Mouse (Mus musculus) left cerebral cortex, adult 9 months (tissue): ENCODE measurements around the gene Rgs14.

Source experiments
- DNase-seq, 2 experiments: peaks; one replicate each; pipeline ENCODE4 v3.0.0; 2022; ENCODE audit warnings: low spot score in 2 of 2

Rgs14 gene

DNA sequence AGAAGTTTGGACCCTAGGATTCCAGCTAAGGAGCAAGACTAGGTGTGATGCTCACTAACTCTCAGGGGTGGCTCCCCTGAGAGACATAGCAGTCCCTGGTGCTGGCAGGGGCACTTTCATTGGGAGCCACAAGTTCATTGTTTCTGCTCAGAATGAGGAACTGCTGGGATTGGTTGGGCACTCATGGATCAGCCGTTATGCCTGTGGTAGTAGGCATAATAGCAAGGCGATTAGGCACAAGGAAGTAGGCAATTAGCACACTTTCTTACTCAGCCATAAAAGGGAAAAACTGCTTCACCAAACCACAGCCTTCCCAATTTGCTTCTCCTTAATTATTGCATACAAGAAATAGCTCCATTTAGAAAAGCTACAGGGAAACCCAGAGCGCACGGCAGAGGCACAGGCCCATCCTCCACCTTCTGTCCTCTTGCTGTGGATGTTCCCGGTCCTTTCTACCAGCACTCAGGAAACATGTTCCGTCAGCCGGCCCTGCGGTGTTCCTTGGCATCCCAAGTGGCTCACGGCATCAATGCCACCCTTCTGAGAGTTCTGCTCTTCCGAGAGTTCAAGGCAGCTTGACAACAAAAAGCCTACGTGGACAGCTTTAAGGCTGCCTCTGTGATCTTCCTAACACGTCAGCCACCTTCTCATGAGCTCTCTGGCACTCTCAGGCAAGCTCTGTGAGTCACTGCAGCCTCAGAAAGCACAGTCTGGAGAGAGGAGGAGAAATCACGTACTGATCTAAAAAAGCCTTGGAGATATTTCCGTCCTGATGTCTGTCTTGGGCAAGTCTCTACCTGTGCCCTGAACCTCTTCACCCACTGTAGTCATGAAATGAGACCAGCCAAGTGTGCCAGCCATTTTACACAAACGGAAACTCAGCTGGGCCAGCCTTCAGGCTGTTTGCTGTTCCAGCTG lies 34.7 kb downstream of the Rgs14 start:
- DNase-seq = peak; percentile 69 to 75

DNA sequence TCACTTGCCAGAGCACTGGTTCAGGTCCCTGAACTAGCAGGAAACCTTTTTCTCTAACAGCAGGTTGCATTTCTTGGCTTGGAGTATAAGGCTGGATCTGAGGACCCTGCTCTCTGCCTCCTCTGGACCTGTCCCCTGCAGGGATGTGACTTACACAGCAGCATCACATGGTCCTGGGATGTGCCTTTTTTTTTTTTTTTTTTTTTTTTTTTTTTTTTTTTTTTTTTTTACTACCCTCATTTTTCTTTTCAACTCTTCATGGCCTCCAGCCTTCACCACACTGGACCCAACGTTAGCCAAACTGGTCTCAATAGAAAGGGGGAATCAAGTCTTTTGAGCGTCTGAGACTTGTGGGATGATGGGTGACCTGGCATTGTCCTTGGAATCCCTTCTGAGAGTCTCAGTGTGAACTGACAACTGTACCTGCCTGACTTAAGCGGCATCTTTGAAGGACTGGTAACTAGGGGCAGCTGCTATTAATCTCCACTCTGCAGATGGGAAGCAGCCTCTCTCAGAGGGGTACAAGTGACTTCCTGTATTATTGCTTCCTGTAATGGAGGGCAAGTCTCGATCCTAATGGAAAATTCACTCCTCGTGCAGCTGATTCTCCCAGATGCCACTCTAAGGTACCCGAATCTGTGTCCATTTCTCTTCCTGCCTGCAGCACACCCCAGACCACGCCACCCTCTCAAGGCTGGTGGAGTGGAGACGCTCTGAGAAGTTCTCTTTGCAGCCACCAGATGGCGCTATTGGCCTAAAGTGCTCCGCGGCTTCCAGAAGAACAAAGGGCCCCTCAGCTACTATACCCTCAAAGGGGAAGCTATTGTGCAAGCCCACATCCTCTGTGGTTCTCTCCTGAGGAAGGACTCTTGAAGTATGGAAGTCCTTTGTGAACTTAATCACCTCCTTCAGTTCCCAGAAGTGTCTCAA lies 35.6 kb downstream of the Rgs14 start:
- peak in 1 of 2 experiments; percentile 82 for DNase-seq

DNA sequence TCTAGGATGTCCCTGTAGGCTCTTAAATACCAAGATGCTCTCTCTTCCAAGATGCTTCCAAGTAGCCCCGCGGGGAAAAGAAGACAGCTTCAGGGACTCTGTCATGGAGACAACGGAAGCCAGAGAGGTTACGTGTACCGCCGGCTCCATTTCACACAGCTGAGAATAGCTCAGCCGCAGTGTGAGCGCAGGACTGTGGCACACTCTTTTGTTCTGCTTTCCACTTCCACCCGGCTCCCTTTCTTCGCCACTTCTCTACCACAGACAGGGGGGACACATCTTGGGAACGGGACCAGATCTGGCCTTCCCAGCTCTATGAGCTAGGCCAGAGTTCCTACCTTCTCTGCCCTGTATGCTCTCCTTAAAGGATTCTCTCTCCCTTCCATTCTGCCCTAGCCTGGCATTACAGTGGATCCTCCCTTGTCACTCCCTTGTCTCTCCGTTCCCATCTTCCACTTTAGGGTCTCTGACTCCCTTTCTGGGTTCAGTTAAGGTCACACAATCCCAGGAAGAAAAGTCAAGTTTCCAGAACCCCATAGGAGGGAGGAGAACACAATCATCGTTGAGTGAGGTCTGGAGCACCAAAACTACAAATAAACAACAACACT lies 36.4 kb downstream of the Rgs14 start:
- DNase-seq = no peak

DNA sequence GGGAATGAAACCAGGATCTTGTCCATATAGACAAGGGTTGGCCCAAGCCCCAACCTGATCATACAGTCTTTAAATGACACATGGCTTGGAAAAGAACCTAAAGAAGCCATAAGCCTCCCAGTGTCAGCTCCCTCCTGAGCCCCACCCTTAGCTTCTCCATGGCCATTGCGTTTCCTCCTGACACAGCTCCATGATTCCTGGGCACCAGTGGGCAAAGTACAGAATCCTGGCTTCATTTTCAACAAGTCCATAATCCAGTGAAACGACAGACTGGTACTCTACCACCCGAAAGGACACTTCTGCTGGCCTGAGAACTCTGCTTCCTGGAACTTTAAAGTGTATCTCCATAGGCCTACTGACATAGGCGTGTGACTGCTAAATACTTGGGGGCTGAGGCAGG lies 37.8 kb downstream of the Rgs14 start:
- DNase-seq = no peak

DNA sequence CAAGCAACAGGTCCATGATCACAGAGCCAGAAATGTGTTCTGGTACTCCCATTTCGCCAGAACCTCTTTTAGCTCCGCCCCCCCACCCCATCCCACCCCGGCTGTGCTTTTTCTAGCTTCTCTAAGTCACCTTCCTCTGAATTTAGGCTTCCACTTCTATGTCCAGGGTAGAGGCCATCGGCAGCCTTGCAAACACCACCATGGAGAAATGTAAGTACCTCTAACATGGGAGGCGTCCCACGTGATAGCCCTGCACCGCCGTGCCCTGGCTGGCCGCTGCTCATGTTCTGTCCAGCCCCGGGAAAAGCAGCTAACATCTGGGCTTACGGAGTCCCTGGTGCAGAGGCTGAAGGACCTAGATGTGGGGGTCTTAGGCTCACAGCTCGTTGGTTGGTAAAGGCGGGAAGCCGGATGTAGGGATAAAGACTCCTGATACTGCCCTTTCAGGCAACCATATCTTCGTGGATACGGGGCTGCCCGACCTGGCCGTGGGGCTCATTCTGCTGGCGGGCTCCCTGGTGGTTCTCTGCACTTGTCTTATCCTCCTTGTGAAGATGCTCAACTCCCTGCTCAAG lies 39.1 kb downstream of the Rgs14 start:
- DNase-seq = no peak

DNA sequence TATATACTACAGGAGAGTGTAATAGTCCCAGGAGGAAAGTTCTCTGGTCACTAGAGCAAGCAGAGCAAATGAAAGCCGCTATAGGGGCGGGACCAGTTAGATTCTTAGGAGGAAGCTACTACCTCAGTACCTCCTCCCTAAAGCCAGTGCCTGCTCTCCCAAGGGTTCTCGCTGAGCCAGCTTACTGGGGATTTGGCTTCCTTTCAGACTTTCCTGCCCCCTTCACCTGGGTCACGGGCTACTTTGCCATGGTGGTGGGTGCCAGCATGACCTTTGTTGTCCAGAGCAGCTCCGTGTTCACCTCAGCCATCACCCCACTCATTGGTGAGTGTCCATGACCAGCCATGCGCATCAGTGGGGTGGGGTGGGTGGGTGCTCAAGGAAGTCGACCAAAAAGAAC lies 42.3 kb downstream of the Rgs14 start:
- no peak for DNase-seq

DNA sequence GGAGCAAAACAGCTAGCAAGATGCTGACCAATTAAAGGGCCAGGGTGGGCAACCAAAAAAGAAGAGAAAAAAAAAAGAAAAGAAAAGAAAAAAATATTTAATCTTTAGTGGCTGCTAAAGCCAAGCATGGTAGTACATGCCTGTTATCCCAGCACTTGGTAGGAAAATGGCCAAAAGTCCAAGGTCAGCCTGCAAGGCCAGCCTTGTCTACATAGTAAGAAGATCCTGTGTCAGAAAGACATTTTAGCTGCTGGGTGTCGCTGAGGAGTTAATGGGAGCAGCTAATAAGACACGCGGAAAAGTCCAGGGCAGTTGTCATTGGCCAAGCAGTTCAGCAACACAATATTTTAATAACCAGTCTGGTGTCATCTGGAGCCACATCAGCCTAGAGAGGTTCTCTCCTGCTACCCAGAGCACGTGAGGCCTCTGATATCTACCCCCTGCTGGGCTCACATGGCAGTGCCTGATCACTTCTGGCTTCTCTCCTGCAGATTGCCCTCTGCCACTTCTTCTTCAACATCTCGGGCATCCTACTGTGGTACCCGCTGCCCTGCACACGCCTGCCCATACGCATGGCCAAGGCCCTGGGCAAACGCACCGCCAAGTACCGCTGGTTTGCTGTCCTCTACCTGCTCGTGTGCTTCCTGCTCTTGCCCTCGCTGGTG lies 43.2 kb downstream of the Rgs14 start:
- DNase-seq = no peak

DNA sequence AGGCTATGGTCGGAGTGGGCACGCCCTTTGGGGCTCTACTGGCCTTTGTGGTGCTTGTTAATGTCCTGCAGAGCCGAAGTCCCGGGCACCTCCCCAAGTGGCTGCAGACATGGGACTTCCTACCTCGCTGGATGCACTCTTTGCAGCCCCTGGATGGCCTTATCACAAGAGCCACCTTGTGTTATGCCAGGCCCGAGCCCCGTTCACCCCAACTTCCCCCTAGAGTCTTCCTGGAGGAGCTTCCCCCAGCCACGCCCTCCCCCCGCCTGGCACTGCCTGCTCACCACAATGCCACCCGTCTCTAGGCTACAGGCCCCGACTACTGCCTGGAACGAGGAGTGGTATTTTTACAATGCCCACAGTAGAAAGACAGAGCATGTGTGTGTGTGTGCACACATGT lies 43.8 kb downstream of the Rgs14 start:
- DNase-seq = no peak

DNA sequence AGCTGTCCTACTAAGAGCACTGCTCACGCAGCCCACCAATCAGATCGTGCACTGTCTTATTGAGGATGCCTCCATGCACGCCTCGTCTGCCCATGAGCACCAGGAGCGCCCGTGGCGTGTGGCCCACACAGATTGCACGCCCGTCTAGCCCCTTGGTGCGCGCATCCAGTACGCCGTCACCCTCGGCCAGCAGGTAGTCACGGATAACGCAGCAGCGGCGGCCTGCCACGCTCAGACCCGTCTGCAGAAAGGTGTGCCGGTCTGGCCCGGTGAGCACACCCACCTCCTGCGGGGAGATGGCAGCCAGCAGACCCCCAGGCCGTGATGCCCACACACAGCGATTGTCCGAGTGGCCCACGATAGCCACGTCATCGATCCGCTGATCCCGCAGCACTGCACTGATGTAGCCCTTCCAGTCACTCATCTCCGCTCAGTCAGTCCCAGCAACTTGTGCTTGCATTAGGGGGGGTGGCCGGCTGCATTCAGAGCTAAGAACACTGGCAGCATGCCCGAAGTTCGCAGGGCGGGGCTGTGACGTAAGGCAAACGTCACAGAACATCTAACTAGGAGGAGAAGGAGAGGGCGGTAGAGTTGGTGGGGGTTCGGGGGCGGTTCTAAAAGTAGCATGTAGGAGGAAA lies 45.3 kb downstream of the Rgs14 start, which contains the start of gene Pfn3:
Gene Pfn3 (minus strand): TSS at position 490 of the 638 bp plus-strand sequence.
- DNase-seq = peak; percentile 36 to 82

DNA sequence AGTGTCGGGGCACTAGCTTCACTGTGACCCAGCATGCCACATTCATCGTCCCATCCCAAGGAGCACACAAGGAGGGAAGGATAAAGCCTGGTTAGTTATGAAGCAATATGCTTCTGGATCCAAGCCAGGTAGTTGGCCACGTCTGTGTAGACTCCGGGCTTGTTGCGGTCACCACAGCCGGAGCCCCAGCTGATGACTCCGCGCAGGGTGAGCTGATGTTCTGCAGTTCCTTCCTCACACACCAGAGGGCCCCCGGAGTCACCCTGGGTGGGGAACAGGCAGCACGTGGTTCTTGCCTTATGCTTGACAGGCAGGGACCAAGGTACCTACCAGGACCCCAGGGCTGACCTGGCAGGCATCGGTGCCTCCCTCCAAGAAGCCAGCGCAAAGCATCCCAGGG lies 48.5 kb downstream of the Rgs14 start:
- DNase-seq = peak; percentile 37 to 89

DNA sequence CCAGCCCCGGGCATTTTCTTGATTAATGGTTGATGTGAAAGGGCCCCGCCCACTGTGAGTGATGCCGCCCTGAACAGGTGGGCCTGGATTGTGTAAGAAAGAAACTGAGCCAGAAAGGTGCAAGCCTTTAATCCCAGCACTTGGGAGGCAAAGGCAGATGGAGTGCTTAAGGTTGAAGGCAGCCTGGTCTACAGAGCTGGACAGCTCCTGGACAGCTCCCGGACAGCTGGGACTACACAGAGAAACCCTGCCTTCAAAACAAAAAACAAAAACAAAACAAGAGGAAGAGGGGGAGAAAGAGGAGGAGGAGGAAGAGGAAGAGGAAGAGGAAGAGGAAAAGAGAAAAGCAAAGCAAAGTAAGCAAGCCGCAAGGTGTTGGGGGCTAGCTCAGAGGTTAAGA lies 49.6 kb downstream of the Rgs14 start:
- DNase-seq = no peak

DNA sequence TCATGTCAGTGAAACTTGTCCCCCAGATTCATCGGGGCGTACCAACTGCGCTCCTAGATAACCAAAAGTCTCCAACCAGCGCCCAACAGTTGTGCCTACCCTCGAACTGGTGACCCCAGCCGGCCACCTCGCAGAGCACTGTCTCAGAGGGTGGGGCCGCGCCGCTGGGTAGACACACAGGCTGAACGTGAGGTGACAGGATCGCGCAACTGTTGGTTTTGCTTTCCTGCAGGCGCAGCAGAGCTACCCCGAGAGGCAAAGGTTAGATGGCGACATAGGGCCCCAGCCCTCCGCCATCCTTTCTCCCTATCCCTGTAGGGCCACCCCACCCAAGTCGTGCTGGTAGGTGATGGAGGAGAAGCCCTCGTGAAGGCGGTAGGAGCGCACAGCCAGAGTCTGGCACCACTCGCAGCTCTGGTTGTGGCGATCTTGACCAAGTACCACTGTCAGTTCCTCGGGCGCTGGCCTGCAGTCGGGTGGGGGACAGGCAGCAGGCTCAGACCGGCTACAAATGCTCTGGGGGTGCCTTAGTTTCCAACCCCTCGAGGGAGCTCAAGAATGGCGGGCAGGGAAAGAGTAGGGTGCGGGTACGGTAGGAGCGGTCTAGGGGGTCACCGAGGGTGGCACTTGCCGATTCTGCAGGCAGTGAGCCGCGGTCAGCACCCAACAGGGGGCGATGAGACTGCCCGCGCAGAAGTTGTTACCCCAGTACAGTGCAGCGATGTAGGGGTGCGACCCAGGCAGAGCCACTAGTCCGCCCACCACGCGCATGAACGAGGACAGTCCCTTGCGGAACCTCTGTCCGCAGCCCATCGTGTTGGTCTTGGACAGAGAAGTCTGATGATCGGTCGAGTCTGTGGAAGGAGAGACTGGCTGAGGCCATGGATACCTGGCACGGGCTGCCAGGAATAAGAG lies 50.7 kb downstream of the Rgs14 start:
- DNase-seq = no peak

DNA sequence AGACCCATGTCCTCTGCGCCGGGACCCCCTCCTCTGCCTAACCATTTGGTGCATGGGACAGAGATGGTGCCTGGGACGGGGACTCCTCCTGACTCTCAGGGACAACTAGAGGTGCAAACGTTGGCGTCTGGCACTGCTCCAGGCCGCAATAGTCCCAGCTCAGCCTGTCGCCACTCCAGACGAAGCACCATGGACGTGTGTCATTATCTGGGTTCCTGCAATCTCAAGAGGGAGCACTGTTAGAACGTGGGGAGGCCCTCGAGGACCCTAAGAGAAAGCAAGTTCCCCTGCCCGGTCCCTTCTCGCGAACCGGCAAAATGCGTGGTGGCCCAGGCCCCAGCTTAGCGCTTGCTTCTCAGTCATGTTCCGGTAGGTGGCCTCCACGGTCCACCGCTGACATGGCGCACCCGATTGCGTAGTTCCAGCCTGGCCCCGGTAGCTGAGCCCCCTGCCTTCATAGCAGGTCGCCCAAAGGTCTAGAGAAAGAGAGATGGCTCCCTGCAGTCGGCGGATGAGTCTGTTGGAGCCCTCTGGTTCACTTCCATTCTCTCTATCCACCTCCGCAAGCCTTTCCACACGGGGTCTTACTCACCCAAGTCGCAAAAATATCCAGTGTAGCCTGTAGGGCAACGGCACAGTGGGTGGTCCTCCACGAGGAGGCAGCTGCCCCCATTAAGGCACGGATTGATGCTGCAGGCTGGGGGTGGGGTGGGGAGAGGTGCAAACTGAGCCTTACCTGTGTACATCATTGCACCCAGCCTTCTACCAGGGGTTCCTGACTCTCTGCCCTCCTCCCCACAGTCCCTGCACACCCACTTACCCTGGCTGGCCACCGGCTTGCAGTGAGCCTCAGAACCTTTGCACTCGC lies 51.6 kb downstream of the Rgs14 start:
- peak in 1 of 2 experiments; percentile 69 for DNase-seq

DNA sequence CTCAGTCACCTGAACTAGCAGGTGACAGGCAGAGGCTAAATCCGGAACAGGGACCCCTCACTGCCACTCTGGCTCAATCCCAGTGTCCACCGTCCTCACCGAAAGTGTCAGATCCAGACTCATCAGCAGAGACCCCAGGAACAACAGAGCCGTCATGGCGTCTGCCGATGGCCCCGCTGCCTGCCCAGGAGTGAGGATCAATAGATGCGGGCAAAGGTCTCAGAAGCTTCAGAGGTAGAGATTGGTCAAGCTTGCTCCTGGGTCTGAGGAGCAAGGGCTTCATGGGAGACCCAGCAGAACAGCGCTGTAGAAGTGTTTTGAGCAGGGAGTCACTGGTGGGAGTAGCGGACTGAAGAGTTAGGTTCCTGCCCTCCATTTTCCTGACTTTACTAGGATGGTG lies 57.1 kb downstream of the Rgs14 start, which contains the start of gene F12:
Gene F12 (minus strand): TSS at position 181 of the 400 bp plus-strand sequence.
- no peak for DNase-seq

DNA sequence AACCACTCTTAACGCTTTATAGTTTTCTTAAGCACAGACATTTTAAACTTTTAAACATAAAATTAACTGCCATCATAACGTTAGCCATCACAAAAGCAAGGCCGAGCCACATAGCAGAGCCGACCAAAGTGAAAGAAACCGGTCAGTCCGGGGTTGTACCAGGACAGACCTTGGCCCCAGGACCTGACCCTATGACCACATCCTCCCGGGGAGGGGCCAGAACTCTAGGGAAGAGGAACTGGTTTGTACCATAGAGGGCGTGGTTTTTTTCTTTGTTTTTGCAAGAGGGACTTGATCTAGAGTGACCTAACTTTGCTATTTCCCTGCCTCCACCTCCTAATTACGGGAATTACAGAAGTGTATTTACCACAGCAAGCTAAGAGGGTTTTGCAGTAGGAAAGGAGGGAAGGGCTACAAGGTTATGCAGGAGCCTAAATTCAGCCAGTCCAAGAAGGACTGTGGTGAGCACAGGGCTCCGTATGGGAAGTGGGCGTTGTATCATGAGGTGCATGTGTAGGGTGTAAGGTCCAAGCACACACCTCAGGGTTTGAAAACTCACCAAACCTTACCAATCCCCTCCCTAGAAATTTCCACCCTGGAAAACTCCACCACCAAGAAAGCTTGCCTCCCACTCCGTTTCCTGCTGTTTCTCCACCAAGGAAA lies 59.8 kb downstream of the Rgs14 start:
- DNase-seq = no peak

DNA sequence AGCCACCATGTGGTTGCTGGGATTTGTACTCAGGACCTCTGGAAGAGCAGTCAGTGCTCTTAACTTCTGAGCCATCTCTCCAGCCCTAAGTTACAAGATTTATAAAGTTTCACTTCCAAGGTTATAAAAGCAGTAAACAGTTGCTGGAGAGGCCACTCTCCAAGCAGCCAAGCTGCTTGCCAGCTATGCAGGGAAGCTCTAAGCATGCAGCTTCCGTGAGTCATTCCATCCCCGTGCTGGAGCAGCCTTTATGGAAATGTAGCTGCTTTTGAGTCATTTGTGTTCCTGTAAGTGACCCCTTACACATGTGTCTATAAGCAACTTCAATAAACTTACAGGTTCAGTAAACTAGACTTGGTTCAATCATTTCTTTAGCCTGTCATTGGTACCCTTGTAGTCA lies 61.0 kb downstream of the Rgs14 start:
- no peak for DNase-seq

DNA sequence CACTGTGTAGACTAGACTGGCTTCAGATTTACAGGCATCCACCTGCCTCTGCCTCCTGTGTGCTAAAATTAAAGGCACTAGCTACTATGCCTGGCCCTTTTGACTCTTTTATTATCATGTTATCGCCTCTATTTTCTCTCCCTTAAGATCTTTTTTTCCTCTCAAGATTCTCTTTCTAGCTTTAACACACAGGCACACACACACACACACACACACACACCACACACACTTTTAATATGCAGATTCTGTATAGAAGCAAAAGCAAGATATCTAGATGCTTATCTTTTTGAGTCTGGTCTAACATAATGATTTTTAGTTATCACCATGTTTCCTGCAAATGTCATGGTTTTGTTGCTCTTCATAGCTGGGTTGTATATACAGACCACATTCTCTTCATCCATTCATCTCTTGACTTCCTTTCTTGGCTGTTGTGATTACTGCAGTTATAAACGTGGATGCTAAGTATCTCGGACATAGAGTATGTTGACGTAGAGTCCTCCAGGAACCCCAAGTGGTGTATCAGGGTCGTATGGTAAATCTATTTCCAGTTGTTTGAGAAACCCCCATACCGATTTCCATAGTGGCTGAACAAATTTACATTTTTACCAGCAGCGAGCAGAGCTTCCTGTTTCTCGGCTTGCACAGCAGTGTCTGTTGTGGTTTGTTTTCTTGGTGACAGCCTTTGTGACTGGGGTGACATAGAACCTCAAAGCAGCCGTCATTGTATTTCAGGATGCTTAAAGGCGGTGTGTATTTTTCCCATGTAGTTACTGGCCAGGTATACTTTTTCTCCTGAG lies 62.6 kb downstream of the Rgs14 start:
- DNase-seq = no peak
